Mouse (Mus musculus): Measurements from ENCODE around the gene Macrod2. TPM values are rescaled to one million over a fixed set of nuclear protein-coding genes. Genes with fewer than 3 reads are reported as not detected.

The Macrod2 gene
- polyA plus RNA-seq, 1 experiment from 2014 or later, result 31.1 TPM

GRCm38 (mm10) chr2:141352623-141353022, 957.5 kb downstream of the Macrod2 start:
- Histone ChIP-seq H3K9ac (no peak overlapping the region), H3K4me2 (no peak overlapping the region), H3K27ac (ENCODE audit: low read depth) (no peak overlapping the region), H3K9me3 (ENCODE audit: low read depth, low read length) (no peaks in the 10 kb centered on the region), H3K36me3 (ENCODE audit: insufficient read depth) (no peaks in the 10 kb centered on the region), H3K4me1 (ENCODE audit: insufficient read depth) (no peaks in the 10 kb centered on the region), H3K4me3 (ENCODE audit: low read depth, low read length) (no peak overlapping the region), H3K27me3 (ENCODE audit: insufficient read depth, low read length) (no peaks in the 10 kb centered on the region)
- DNase-seq (no peak), ATAC-seq (ENCODE audit: insufficient read depth) (no peak)
- WGBS, result 39% methylated on average over 2 of the region's 2 CpGs
- TF ChIP-seq CTCF (IDR thresholded peaks at IDR 0.05; ENCODE audit: low read depth), result no peak

- no peak for ATAC-seq (ENCODE audit: insufficient read depth)
- no peak for TF ChIP-seq CTCF (IDR thresholded peaks at IDR 0.05; ENCODE audit: low read depth)
Measured at GRCm38 (mm10) chr2:141388632-141389031, 993.5 kb downstream of the Macrod2 start.

GRCm38 (mm10) chr2:141391229-141391628, 996.1 kb downstream of the Macrod2 start:
- H3K9me3 ChIP-seq (ENCODE audit: low read depth, low read length), result no peaks in the 10 kb centered on the region
- 53% methylated on average over 4 of the region's 4 CpGs for WGBS
- no peak overlapping the region for H3K9ac ChIP-seq
- ATAC-seq (ENCODE audit: insufficient read depth) (no peak), DNase-seq (no peak)
- no peak overlapping the region for H3K4me3 ChIP-seq (ENCODE audit: low read depth, low read length)
- H3K4me2 ChIP-seq, result no peak overlapping the region
- no peaks in the 10 kb centered on the region for H3K36me3 ChIP-seq (ENCODE audit: insufficient read depth)
- no peak overlapping the region for H3K27ac ChIP-seq (ENCODE audit: low read depth)
- no peaks in the 10 kb centered on the region for H3K4me1 ChIP-seq (ENCODE audit: insufficient read depth)
- H3K27me3 ChIP-seq (ENCODE audit: insufficient read depth, low read length), result no peaks in the 10 kb centered on the region
- no peak for TF ChIP-seq CTCF (IDR thresholded peaks at IDR 0.05; ENCODE audit: low read depth)

More at GRCm38 (mm10) chr2:141388632-141389031, 993.5 kb downstream of the Macrod2 start:
- no peak for DNase-seq
- no peak overlapping the region for H3K27ac ChIP-seq (ENCODE audit: low read depth)
- no peak overlapping the region for H3K4me3 ChIP-seq (ENCODE audit: low read depth, low read length)
- H3K27me3 ChIP-seq (ENCODE audit: insufficient read depth, low read length), result no peaks in the 10 kb centered on the region
- no peak overlapping the region for H3K4me2 ChIP-seq
- no peaks in the 10 kb centered on the region for H3K36me3 ChIP-seq (ENCODE audit: insufficient read depth)
- WGBS, result 75% methylated on average over 2 of the region's 2 CpGs
- H3K9ac ChIP-seq, result no peak overlapping the region
- no peaks in the 10 kb centered on the region for H3K4me1 ChIP-seq (ENCODE audit: insufficient read depth)
- H3K9me3 ChIP-seq (ENCODE audit: low read depth, low read length), result no peaks in the 10 kb centered on the region

- Histone ChIP-seq H3K9me3 (ENCODE audit: low read depth, low read length) (no peaks in the 10 kb centered on the region), H3K27ac (ENCODE audit: low read depth) (no peak overlapping the region), H3K4me3 (ENCODE audit: low read depth, low read length) (no peak overlapping the region), H3K27me3 (ENCODE audit: insufficient read depth, low read length) (no peaks in the 10 kb centered on the region), H3K4me1 (ENCODE audit: insufficient read depth) (no peaks in the 10 kb centered on the region), H3K36me3 (ENCODE audit: insufficient read depth) (no peaks in the 10 kb centered on the region), H3K9ac (no peak overlapping the region), H3K4me2 (no peak overlapping the region)
- 28% methylated on average over 1 of the region's 1 CpGs for WGBS
- peak; percentile 25; the same call in 1 of the 2 replicates for TF ChIP-seq CTCF (IDR thresholded peaks at IDR 0.05; ENCODE audit: low read depth)
- DNase-seq (peak; percentile 40), ATAC-seq (ENCODE audit: insufficient read depth) (no peak)
Measured at GRCm38 (mm10) chr2:141394806-141395205, 999.7 kb downstream of the Macrod2 start.

GRCm38 (mm10) chr2:141408766-141409165, 1013.7 kb downstream of the Macrod2 start:
- H3K4me3 ChIP-seq (ENCODE audit: low read depth, low read length), result no peak overlapping the region
- no peak overlapping the region for H3K27ac ChIP-seq (ENCODE audit: low read depth)
- no peaks in the 10 kb centered on the region for H3K36me3 ChIP-seq (ENCODE audit: insufficient read depth)
- ATAC-seq (ENCODE audit: insufficient read depth) (no peak), DNase-seq (no peak)
- no peaks in the 10 kb centered on the region for H3K4me1 ChIP-seq (ENCODE audit: insufficient read depth)
- H3K27me3 ChIP-seq (ENCODE audit: insufficient read depth, low read length), result no peaks in the 10 kb centered on the region
- no peak for TF ChIP-seq CTCF (IDR thresholded peaks at IDR 0.05; ENCODE audit: low read depth)
- H3K9me3 ChIP-seq (ENCODE audit: low read depth, low read length), result no peaks in the 10 kb centered on the region
- no peak overlapping the region for H3K9ac ChIP-seq
- 26% methylated on average over 2 of the region's 2 CpGs for WGBS
- H3K4me2 ChIP-seq, result no peak overlapping the region

GRCm38 (mm10) chr2:141416436-141416835, 1021.3 kb downstream of the Macrod2 start:
- no peak for TF ChIP-seq CTCF (IDR thresholded peaks at IDR 0.05; ENCODE audit: low read depth)
- Histone ChIP-seq H3K36me3 (ENCODE audit: insufficient read depth) (no peaks in the 10 kb centered on the region), H3K27me3 (ENCODE audit: insufficient read depth, low read length) (no peaks in the 10 kb centered on the region), H3K9ac (no peak overlapping the region), H3K27ac (ENCODE audit: low read depth) (no peak overlapping the region), H3K4me3 (ENCODE audit: low read depth, low read length) (no peak overlapping the region), H3K4me1 (ENCODE audit: insufficient read depth) (no peaks in the 10 kb centered on the region), H3K4me2 (no peak overlapping the region), H3K9me3 (ENCODE audit: low read depth, low read length) (no peaks in the 10 kb centered on the region)
- ATAC-seq (ENCODE audit: insufficient read depth) (no peak), DNase-seq (peak; percentile 5)

- 0 out of 2 replicates have a peak, but pooled peaks have one; percentile 49 for ATAC-seq (ENCODE audit: insufficient read depth)
- Histone ChIP-seq H3K9me3 (ENCODE audit: low read depth, low read length) (no peaks in the 10 kb centered on the region), H3K27ac (ENCODE audit: low read depth) (no peak overlapping the region), H3K4me2 (no peak overlapping the region), H3K36me3 (ENCODE audit: insufficient read depth) (no peaks in the 10 kb centered on the region), H3K27me3 (ENCODE audit: insufficient read depth, low read length) (no peaks in the 10 kb centered on the region), H3K4me3 (ENCODE audit: low read depth, low read length) (no peak overlapping the region), H3K4me1 (ENCODE audit: insufficient read depth) (no peaks in the 10 kb centered on the region), H3K9ac (no peak overlapping the region)
- WGBS, result 36% methylated on average over 8 of the region's 8 CpGs
- peak; percentile 10 for DNase-seq
- TF ChIP-seq CTCF (IDR thresholded peaks at IDR 0.05; ENCODE audit: low read depth), result no peak
Measured at GRCm38 (mm10) chr2:141416855-141417544, 1021.9 kb downstream of the Macrod2 start.
